Mouse (Mus musculus) heart, embryonic 10.5 days (tissue): ENCODE results near the gene Cypt14. TPM values are rescaled to one million over a fixed set of nuclear protein-coding genes. Genes with fewer than 3 reads are reported as not detected.
"Not testable (repeated sequence)": the region's sequence is repeated elsewhere in the genome, so short reads cannot be mapped to it uniquely, and the experiment has no call there.

Experiments used
- DNase-seq: peaks from one replicate; pipeline ENCODE4 v3.0.0-alpha.2; 2017; ENCODE audit warnings: low spot score
- H3K27ac ChIP-seq: fragments of 300-500 bp; sonication (generic); 2 replicates; pipeline ENCODE4 v1.5.1; 2016; ENCODE audit warnings: mild to moderate bottlenecking
- H3K27me3 ChIP-seq: fragments of 300-500 bp; sonication (generic); 2 replicates; pipeline ENCODE4 v1.6.1; 2016; ENCODE audit warnings: mild to moderate bottlenecking; ENCODE audit not compliant: poor library complexity, insufficient read depth, severe bottlenecking
- H3K36me3 ChIP-seq: fragments of 300-500 bp; sonication (generic); 2 replicates; pipeline ENCODE4 v1.6.1; 2016; ENCODE audit warnings: mild to moderate bottlenecking, moderate library complexity
- H3K4me1 ChIP-seq: fragments of 300-500 bp; sonication (generic); 2 replicates; pipeline ENCODE4 v1.6.1; 2016; ENCODE audit warnings: mild to moderate bottlenecking
- H3K4me3 ChIP-seq: fragments of 300-500 bp; sonication (generic); 2 replicates; pipeline ENCODE4 v1.5.1; 2016; ENCODE audit warnings: mild to moderate bottlenecking, moderate library complexity
- H3K9me3 ChIP-seq: fragments of 300-500 bp; sonication (generic); 2 replicates; pipeline ENCODE4 v1.6.1; 2016; ENCODE audit warnings: mild to moderate bottlenecking, moderate library complexity
- WGBS: fragments of 180-500 bp; shearing (Covaris S2); methylation state at CpG from one replicate; pipeline ENCODE4 v1.1.7; 2016; 5-methylcytosine and 5-hydroxymethylcytosine counted together
- polyA plus RNA-seq: library from polyadenylated mRNA; unstranded; fragments of >200 nt; fragmentation: Nextera tagmentation; extraction: Ambion mirVana; gene quantifications from 2 replicates; pipeline ENCODE4 v1.2.1, GENCODE M21; 2016

Gene Cypt14
- not detected in 2 replicates for polyA plus RNA-seq

DNA sequence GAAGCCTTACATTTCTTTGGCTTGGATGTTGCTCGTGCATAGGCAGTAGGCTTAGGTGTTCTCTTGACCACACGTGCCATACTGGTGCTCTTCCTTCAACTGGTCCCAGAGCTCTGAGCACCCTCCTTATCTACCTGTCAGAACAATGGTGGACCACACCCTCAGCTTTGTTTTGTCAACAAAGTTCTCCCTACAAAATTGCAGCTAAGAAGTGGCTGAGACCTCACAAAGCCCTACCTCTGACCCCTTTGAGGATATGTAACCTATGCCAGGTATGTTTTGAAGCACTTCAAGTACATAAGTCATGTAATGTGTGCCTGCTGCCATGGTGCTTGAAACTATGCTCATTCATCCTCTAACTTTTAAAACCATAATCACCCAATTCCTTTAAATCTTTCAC, at the start of gene Cypt14:
TSS of gene Cypt14 (minus strand) at position 101 of the 400 bp plus-strand sequence.
- 70% methylated on average over 2 of the region's 2 CpGs for WGBS
- H3K36me3 ChIP-seq, result not testable (repeated sequence)

More for the DNA sequence above, at the start of gene Cypt14:
- not testable (repeated sequence) for H3K27me3 ChIP-seq, DNase-seq, H3K4me3 ChIP-seq, H3K4me1 ChIP-seq, H3K9me3 ChIP-seq, H3K27ac ChIP-seq
